23 mouse cellular contexts compared by ENCODE assay signal in the genomic region with DNA sequence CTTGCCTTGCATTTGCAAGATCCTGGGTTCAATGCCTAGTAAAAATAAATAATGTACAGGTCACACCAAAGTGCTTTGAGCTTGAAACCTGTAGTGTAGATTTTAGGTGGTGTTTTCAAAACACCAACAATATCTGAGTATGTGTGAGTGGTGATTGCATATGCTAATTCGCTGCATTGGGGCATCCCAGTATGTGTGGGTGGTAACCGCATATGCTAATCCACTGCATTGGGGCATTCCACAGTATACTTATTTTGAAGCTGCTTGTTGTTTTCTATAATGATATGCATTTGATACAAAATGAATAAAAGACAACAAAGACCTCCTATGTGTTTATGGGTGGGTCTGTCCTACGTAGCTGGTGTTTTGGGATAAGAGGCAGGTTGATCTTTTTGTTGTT.
A peak's percentile ranks its signal among the peaks of the same experiment; 100 is the strongest.
DNase-seq lines count a peak whose midpoint lies in the region; ATAC-seq and TF ChIP-seq lines count a peak whose summit lies in the region.
"Had no signal": no experiment of that assay in that cellular context is flagged by ENCODE, and none has a peak within 500 bp of the region (broad histone marks: within the 10 kb centered on the region; RNA-seq: fewer than 3 reads in every experiment).

No protein-coding gene starts in this region.

- peaks cover 37% of the 10 kb centered on the region for H3K4me1 ChIP-seq in midbrain, embryonic 10.5 days
- H3K4me1 ChIP-seq in midbrain, postnatal 0 days (ENCODE audit: insufficient read depth, low read length): no peaks in the 10 kb centered on the region
- H3K4me1 ChIP-seq in forebrain, embryonic 16.5 days (replicated peaks; ENCODE audit: control insufficient read depth, insufficient read depth, low read length): peaks cover 21% of the 10 kb centered on the region
- H3K4me1 ChIP-seq: embryonic facial prominence, embryonic 15.5 days; intestine, embryonic 15.5 days had no signal

- no peak overlapping the region for H3K9ac ChIP-seq in midbrain, postnatal 0 days (replicated peaks; ENCODE audit: low read length, poor library complexity, severe bottlenecking)
- no peak overlapping the region for H3K9ac ChIP-seq in forebrain, embryonic 16.5 days (replicated peaks; ENCODE audit: low read depth, low read length)
- H3K9ac ChIP-seq: embryonic facial prominence, embryonic 15.5 days; heart, embryonic 13.5 days; hindbrain, embryonic 12.5 days; intestine, embryonic 15.5 days had no signal

- DNase-seq in CD4-positive, CD25-positive, alpha-beta regulatory T cell, adult 2 months (ENCODE audit: low read depth, low spot score): peak; percentile 6
- no peak for DNase-seq in midbrain, embryonic 10.5 days (ENCODE audit: low spot score)
- no peak for DNase-seq in midbrain, postnatal 0 days (ENCODE audit: low spot score)
- DNase-seq in layer of hippocampus, postnatal 14 days (ENCODE audit: low spot score in 2 of 2): no peak
- no peak for DNase-seq in spleen, postnatal 36 days (ENCODE audit: low spot score in 2 of 2)
- DNase-seq: adrenal gland, adult 8-10 months; adrenal gland, postnatal 36 days; B cell, adult 2 months; cerebellum, adult 8-10 months; embryo, embryonic 11 days; gastrocnemius, adult 2 months; gastrocnemius, postnatal 25 days; heart, postnatal 36 days; kidney, adult 18-20 months had no signal

- no peak for ATAC-seq in CD4-positive, CD25-positive, alpha-beta regulatory T cell, adult 4 months
- ATAC-seq in midbrain, postnatal 0 days (ENCODE audit: low FRiP score): no peak
- ATAC-seq in forebrain, embryonic 16.5 days: peak; percentile 80
- ATAC-seq: hindbrain, postnatal 0 days; intestine, embryonic 15.5 days had no signal

- 92% methylated on average over 3 of the region's 3 CpGs for WGBS in midbrain, embryonic 10.5 days
- 87% methylated on average over 3 of the region's 3 CpGs for WGBS in midbrain, postnatal 0 days
- 60% methylated on average over 3 of the region's 3 CpGs for WGBS in forebrain, embryonic 16.5 days

- no peak overlapping the region for H3K4me2 ChIP-seq in midbrain, postnatal 0 days (ENCODE audit: low read depth, low read length, poor library complexity, severe bottlenecking)
- H3K4me2 ChIP-seq in forebrain, embryonic 16.5 days (ENCODE audit: low read length): no peak overlapping the region
- H3K4me2 ChIP-seq: embryonic facial prominence, embryonic 15.5 days; heart, embryonic 13.5 days; hindbrain, embryonic 12.5 days; intestine, embryonic 15.5 days had no signal

- 0 out of 2 replicates have a peak, but pooled peaks cover 4% of the 10 kb centered on the region for H3K27me3 ChIP-seq in midbrain, embryonic 10.5 days (ENCODE audit: low read depth, poor library complexity, severe bottlenecking)
- H3K27me3 ChIP-seq in midbrain, postnatal 0 days (ENCODE audit: insufficient read depth, low read length): no peaks in the 10 kb centered on the region
- H3K27me3 ChIP-seq in forebrain, embryonic 16.5 days (replicated peaks; ENCODE audit: control insufficient read depth, insufficient read depth, low read length): no peaks in the 10 kb centered on the region
- H3K27me3 ChIP-seq: embryonic facial prominence, embryonic 15.5 days; hindbrain, embryonic 12.5 days; intestine, embryonic 15.5 days had no signal

- TF ChIP-seq CTCF in midbrain, postnatal 0 days (IDR thresholded peaks at IDR 0.05): no peak

- 0 out of 2 replicates have a peak, but pooled peaks cover 3% of the 10 kb centered on the region for H3K9me3 ChIP-seq in midbrain, embryonic 10.5 days (replicated peaks)
- no peaks in the 10 kb centered on the region for H3K9me3 ChIP-seq in midbrain, postnatal 0 days (ENCODE audit: low read length)
- H3K9me3 ChIP-seq in forebrain, embryonic 16.5 days (ENCODE audit: control insufficient read depth, low read length): no peaks in the 10 kb centered on the region
- H3K9me3 ChIP-seq: embryonic facial prominence, embryonic 15.5 days; G1E; heart, embryonic 13.5 days; hindbrain, embryonic 12.5 days; intestine, embryonic 15.5 days had no signal

- H3K36me3 ChIP-seq in midbrain, embryonic 10.5 days: no peaks in the 10 kb centered on the region
- H3K36me3 ChIP-seq in midbrain, postnatal 0 days (ENCODE audit: insufficient read depth, low read length): no peaks in the 10 kb centered on the region
- no peaks in the 10 kb centered on the region for H3K36me3 ChIP-seq in forebrain, embryonic 16.5 days (ENCODE audit: control insufficient read depth, insufficient read depth)
- H3K36me3 ChIP-seq: embryonic facial prominence, embryonic 15.5 days; G1E; heart, embryonic 13.5 days; hindbrain, embryonic 12.5 days; intestine, embryonic 15.5 days had no signal

- H3K4me3 ChIP-seq in midbrain, embryonic 10.5 days: no peak overlapping the region
- no peak overlapping the region for H3K4me3 ChIP-seq in midbrain, postnatal 0 days (ENCODE audit: low read depth, low read length)
- H3K4me3 ChIP-seq in forebrain, embryonic 16.5 days (replicated peaks; ENCODE audit: low read length): no peak overlapping the region
- H3K4me3 ChIP-seq: embryonic facial prominence, embryonic 15.5 days; erythroblast, embryonic 14.5 days; gastrocnemius, adult 2 months; heart, embryonic 13.5 days; hindbrain, embryonic 12.5 days; intestine, embryonic 15.5 days had no signal

- H3K27ac ChIP-seq in midbrain, embryonic 10.5 days (replicated peaks): peak overlapping the region; percentile 82
- no peak overlapping the region for H3K27ac ChIP-seq in midbrain, postnatal 0 days (ENCODE audit: low read depth, low read length)
- no peak overlapping the region for H3K27ac ChIP-seq in forebrain, embryonic 16.5 days (ENCODE audit: low read length)
- H3K27ac ChIP-seq: embryonic facial prominence, embryonic 15.5 days; gastrocnemius, adult 2 months; heart, embryonic 13.5 days; hindbrain, embryonic 12.5 days; hindbrain, postnatal 0 days; intestine, embryonic 15.5 days had no signal
